Mouse (Mus musculus) skeletal muscle tissue, adult 2 months (tissue): Measurements from ENCODE around the gene Dnajc27.

Source experiments
- DNase-seq: peaks from one replicate; pipeline ENCODE4 v3.0.0-alpha.2; 2012; ENCODE audit warnings: low read depth, low spot score

The Dnajc27 gene

DNA sequence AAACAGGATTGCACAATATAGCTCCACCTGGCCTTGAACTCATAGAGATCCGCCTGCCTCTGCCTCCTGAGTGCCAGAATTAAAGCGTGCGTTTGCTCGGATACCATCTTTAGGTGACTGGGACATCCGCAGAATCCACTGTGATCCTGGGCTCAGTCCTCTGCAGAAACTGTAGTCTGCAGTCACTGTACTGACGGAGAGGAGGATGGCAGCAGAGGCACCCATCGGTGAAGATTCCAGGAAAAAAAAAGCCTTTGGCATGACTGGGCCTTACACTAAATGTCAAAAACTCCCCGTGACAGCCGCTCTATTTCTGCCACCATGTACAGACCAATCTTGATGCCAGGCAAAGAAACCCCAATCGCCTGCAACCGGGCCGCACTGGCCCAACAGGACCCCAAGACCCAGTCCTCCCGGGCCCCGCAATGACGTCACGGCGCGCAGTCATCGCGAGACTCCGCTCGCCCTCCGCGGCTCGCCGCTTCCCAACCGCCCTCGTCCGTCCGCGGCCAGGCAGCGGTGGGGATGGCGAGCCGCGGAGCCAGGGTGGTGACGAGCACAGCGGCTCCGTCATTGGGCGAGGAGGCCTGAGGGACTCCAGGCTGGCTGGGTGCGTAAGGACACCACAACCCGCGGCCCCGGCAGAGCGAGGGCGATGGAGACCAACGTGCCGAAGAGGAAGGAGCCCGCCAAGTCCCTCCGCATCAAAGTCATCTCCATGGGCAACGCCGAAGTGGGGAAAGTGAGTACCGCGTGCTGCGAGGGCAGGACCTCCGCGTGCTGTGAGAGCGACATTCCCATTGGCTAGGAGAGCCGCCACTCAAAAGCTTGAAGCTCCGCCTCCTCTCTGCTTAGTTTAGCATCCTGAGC is at the start of gene Dnajc27:
TSS of gene Dnajc27 (plus strand) at position 452 of the 870 bp plus-strand sequence.
- DNase-seq = peak; percentile 97

DNA sequence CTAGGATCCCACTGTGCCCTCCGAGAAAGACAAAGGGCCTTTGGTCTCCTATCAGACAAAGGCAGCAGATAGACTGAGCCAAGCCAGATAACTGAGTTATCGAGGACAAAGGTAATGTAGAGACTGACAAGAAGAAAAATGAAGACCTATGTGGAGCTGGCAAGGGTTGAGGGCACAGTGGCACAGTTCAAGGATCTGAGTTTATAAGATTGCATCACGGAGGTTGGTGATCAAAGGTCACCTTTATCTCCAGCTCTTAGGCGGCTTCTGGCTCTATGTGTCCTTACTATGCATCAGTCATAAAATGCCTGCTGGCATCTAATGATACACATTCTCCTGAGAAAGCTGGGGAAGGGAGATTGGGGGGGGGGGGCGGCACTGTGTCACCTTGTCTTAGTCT is 46.2 kb upstream of the Dnajc27 start:
- no peak for DNase-seq

DNA sequence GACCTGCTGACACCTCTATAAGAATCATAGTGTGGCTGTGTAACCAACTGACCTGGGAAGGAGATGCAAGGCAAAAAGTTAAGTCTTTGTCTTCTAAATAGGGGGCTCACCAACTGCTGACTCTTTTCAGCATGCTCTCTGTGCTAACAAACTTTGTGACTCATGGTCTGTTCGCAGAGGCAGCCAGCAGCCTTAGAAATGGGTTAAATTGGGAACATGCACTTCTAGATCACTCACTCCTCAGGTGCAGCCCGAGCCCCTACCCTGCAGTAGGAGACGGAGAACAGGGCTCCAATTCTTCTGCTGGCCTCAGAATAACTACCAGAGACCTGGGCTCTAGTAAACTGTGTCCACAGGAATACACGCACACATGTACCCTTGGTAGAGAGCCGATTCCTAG is 44.9 kb upstream of the Dnajc27 start:
- DNase-seq = no peak

- DNase-seq = peak; percentile 45
Measured at GRCm38 (mm10) chr12:4038061-4039041, 44.0 kb upstream of the Dnajc27 start, which contains the start of gene Efr3b. Efr3b (minus strand) TSS chr12:4038915.

DNA sequence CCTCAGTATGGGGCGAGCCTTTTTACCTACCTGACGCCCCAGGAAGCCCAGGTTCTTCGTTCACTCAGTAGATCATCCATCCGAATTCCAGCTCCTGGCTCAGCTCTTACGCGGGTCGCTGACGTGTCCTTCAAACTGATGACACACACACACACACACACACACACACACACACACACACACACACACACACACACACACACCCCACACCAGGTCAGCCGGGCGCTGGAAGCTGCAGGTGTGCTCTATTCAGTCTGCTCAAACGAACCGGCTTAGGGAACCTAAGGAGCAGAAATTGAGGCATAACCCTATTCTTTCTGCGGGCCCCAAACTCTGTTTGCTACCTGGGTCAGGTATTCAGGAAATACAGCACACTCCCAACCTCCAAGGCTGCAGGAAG is 43.3 kb upstream of the Dnajc27 start:
- no peak for DNase-seq

- peak; percentile 52 for DNase-seq
Measured at GRCm38 (mm10) chr12:4042411-4042810, 40.0 kb upstream of the Dnajc27 start.

- no peak for DNase-seq
Measured at GRCm38 (mm10) chr12:4045992-4046391, 36.4 kb upstream of the Dnajc27 start.

DNA sequence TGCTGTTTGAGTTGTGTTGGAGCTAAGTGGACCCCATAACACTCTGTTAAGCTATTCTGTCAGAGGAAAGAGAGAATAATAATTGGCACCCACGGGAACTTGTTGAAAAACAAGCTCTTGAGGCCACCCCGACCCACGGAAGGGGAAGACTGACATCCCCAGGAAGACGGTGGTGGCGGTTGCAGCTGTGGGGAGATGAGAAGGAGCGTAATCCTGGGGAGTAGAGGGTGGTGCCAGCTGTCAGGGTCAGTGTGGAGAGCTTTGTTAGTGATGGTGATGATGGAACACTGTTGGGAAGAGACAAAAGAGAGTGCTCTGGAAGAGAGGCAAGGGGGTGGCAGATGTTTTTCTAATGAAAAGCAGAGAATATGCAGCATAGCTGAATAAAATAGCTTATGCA is 34.4 kb upstream of the Dnajc27 start:
- no peak for DNase-seq

- no peak for DNase-seq
Measured at GRCm38 (mm10) chr12:4050861-4051425, 31.4 kb upstream of the Dnajc27 start.

- DNase-seq = no peak
Measured at GRCm38 (mm10) chr12:4053643-4054042, 28.7 kb upstream of the Dnajc27 start.

DNA sequence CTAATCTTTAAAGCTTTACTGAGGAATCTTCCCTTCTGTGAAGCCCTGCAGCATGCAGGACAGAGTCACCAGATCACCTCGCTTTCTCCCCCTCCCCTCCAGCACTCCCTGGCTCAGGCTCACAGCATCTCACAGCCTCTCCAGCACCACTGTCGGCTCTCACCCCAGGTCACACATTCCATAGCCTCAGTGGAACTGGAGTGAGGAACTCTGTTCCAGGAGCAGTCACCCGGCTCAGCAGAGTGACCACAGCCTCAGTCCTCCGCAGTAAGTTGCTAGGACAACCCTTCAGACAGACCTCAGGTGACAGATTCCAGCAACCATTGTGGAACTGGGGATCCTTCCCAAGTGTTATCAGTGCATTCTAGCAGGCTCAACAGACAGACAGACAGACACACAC is 27.5 kb upstream of the Dnajc27 start:
- no peak for DNase-seq

DNA sequence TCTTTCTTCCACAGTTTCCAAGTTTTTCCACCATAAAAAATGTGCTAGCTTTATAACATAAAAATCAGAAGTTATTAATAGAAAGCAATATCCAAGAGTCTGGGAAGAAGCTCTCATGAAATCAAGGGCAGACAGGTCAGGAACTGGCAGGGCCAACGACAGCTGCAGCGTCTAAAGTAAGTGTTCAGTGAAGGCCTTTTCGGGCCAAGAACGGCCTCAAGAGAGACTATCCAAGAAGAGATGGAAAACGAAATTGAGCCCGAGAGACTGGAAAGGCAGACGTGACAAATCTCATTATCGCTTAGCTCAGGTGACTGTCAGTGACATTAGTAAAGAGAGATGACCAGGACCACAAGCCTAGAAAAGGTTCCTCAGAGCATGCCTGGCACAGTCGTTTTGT is 24.1 kb upstream of the Dnajc27 start:
- peak; percentile 71 for DNase-seq

- DNase-seq = no peak
Measured at GRCm38 (mm10) chr12:4059683-4060082, 22.7 kb upstream of the Dnajc27 start.

- no peak for DNase-seq
Measured at GRCm38 (mm10) chr12:4065498-4065897, 16.9 kb upstream of the Dnajc27 start.

DNA sequence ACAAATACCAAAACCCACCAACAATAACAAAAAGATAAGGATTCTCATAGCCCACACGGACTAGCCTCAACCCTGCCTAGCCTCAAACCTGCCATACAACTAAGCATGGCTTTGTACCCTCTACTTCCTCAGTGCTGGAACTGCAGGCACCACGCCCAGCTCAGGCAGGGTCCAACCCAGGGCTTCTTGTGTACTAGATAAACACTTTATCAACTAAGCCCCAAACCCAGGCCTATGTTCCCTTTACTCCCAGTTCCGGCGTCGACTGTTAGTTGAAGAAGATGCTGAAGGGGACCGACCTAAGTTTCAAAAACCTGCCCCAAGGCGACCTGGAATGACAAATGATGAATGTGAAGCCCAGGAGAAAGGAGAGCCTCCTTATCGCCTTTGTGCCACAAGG is 16.4 kb upstream of the Dnajc27 start:
- DNase-seq = no peak

DNA sequence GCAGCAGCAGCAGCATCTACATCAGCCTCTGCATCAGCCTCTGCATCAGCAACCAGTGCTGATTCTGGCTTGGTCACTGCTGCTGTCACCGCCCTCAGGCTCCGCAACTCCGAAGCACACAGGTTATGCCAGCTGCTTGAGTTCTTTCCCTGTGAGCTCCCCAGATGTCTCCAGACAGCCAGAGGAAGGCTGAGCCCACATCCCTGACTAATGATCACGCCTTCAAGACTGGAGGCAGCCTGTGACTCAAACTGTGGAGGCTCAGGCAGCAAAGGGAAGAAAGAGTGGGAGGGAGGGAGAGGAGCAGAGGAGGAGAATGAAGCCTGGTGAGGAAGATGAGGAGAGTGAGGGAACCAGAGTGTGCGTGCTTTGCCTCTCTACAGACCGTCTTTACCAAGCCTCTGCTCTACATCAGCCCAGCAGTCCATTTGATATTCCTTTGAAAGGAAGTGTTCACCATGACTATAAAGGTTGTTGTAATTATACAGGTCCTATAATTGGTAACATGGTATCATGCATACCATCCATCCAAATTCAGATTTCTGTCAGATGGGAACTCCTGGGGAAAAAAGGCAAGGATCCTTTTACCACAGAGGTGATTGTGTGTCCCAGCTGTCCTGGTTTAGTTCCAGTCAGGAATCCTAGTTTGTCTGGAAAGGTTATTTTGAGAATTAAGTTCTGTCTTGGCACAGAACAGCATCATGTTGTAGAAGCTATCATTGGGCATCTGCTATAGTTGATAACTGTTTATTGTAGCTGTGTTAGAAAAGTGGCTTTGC is 15.5 kb upstream of the Dnajc27 start:
- no peak for DNase-seq

GRCm38 (mm10) chr12:4068551-4068950 is 13.8 kb upstream of the Dnajc27 start:
- DNase-seq = no peak

GRCm38 (mm10) chr12:4071671-4072070 is 10.7 kb upstream of the Dnajc27 start:
- DNase-seq = peak; percentile 36

- DNase-seq = no peak
Measured at GRCm38 (mm10) chr12:4075407-4075806, 7.0 kb upstream of the Dnajc27 start.

DNA sequence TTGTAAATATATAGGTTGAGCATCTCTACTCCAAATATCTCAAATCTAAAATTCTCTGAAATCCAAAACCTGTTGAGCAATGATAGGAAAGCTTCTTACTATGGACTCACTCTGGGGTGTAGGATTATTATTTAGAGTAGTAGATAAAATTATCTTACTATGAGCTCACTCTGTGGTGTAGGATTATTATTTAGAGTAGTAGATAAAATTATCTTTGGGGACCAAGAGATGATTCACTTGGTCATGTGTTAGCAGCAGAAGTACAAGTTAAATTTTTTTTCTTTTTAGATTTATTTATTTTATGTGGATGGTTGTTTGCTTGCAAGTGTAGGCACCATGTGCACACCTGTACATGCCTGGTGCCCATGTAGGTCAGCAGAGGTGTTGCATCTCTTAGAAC is 6.0 kb upstream of the Dnajc27 start:
- no peak for DNase-seq

DNA sequence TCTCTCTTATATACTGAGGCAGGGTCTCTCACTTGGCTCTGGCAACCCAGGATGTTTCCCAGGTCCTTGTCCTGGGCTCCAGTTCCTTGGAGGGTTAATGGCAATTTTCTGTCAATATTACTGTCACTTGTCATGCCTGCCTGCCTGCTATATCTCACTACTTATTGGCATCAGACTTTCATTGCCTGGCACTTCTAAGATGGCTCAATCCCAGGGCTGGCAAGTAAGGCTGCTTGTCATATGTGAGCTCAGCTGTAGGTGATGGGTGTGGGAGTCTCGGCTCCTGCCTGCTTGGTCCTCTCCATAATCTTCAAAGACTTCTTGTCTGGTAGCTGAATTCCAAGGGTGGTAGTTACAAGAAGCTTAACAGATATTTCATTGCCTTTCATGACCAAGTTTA is 4.3 kb upstream of the Dnajc27 start:
- no peak for DNase-seq
